In the genomic region with DNA sequence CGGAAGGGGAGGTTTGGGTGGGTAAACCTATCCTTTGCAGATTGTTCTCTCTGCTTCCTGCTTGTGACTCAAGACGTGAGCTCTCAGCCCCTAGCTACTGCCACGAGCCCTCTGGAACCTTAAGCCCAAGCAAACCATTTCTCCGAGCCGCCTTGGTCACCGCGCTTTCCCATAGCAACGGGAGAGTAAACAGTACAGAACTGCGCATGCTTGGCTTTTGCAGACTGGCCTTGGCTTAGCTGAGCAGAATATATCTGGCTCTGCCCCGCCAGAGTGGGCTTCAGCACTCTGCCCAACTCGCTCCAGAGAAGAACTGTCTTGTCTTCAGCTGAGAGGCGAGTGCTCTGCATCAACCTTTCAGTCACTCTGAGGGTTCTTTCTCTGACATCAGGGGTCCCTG, we compare ENCODE assay signal across 14 mouse cellular contexts.
DNase-seq lines count a peak whose midpoint lies in the region; ATAC-seq and TF ChIP-seq lines count a peak whose summit lies in the region.
"Had no signal": no experiment of that assay in that cellular context is flagged by ENCODE, and none has a peak within 500 bp of the region (broad histone marks: within the 10 kb centered on the region; RNA-seq: fewer than 3 reads in every experiment).

No protein-coding gene starts in this region.

- peaks cover 4% of the 10 kb centered on the region; the same call in 1 of the 2 replicates for H3K9me3 ChIP-seq in kidney, embryonic 16.5 days (ENCODE audit: low read length)
- H3K9me3 ChIP-seq in intestine, embryonic 16.5 days (ENCODE audit: control insufficient read depth, low read length) = no peaks in the 10 kb centered on the region
- H3K9me3 ChIP-seq in stomach, postnatal 0 days (ENCODE audit: control insufficient read depth, low read length) = no peaks in the 10 kb centered on the region
- no peaks in the 10 kb centered on the region for H3K9me3 ChIP-seq in limb, embryonic 10.5 days (replicated peaks)

- peaks cover 16% of the 10 kb centered on the region for H3K4me1 ChIP-seq in kidney, embryonic 16.5 days (ENCODE audit: insufficient read depth, low read length)
- peaks cover 7% of the 10 kb centered on the region for H3K4me1 ChIP-seq in testis, adult 2 months (ENCODE audit: control insufficient read depth, insufficient read depth, low read length)
- peaks cover 16% of the 10 kb centered on the region for H3K4me1 ChIP-seq in intestine, embryonic 16.5 days (ENCODE audit: control insufficient read depth, insufficient read depth, low read length)
- H3K4me1 ChIP-seq in stomach, postnatal 0 days (replicated peaks; ENCODE audit: control insufficient read depth, insufficient read depth) = peaks cover 8% of the 10 kb centered on the region
- peaks cover 37% of the 10 kb centered on the region for H3K4me1 ChIP-seq in limb, embryonic 10.5 days

- peak; percentile 34; the same call in 1 of the 2 replicates for TF ChIP-seq POLR2A in testis, adult 2 months (IDR thresholded peaks at IDR 0.05; ENCODE audit: control insufficient read depth, low read depth, low read length)

- no peak overlapping the region for H3K9ac ChIP-seq in kidney, embryonic 16.5 days (replicated peaks; ENCODE audit: low read length)
- H3K9ac ChIP-seq in intestine, embryonic 16.5 days (ENCODE audit: low read depth, low read length) = no peak overlapping the region
- no peak overlapping the region for H3K9ac ChIP-seq in stomach, postnatal 0 days (ENCODE audit: low read length)
- H3K9ac ChIP-seq: liver, postnatal 0 days had no signal

- H3K27ac ChIP-seq in kidney, embryonic 16.5 days (ENCODE audit: low read length) = no peak overlapping the region
- H3K27ac ChIP-seq in testis, adult 2 months (ENCODE audit: control insufficient read depth, insufficient read depth, low read depth, low read length) = no peak overlapping the region
- no peak overlapping the region for H3K27ac ChIP-seq in intestine, embryonic 16.5 days (ENCODE audit: low read length)
- H3K27ac ChIP-seq in stomach, postnatal 0 days (replicated peaks) = no peak overlapping the region
- no peak overlapping the region for H3K27ac ChIP-seq in limb, embryonic 10.5 days
- H3K27ac ChIP-seq: gastrocnemius, adult 2 months had no signal

- H3K27me3 ChIP-seq in kidney, embryonic 16.5 days (ENCODE audit: insufficient read depth, low read length) = peaks cover 7% of the 10 kb centered on the region; the same call in 1 of the 2 replicates
- no peaks in the 10 kb centered on the region for H3K27me3 ChIP-seq in testis, adult 2 months (ENCODE audit: control insufficient read depth, insufficient read depth, low read length)
- 0 out of 2 replicates have a peak, but pooled peaks cover 2% of the 10 kb centered on the region for H3K27me3 ChIP-seq in intestine, embryonic 16.5 days (replicated peaks; ENCODE audit: control insufficient read depth, insufficient read depth, low read length)
- H3K27me3 ChIP-seq in stomach, postnatal 0 days (ENCODE audit: control insufficient read depth, insufficient read depth, low read length) = no peaks in the 10 kb centered on the region
- H3K27me3 ChIP-seq in limb, embryonic 10.5 days (ENCODE audit: low read depth, poor library complexity, severe bottlenecking) = peaks cover 12% of the 10 kb centered on the region; the same call in 1 of the 2 replicates

- WGBS in kidney, embryonic 16.5 days = 52% methylated on average over 12 of the region's 12 CpGs
- 25% methylated on average over 12 of the region's 12 CpGs for WGBS in intestine, embryonic 16.5 days
- 27% methylated on average over 12 of the region's 12 CpGs for WGBS in stomach, postnatal 0 days
- 67% methylated on average over 12 of the region's 12 CpGs for WGBS in limb, embryonic 10.5 days

- DNase-seq in kidney, adult 18-20 months = no peak
- no peak for DNase-seq in testis, postnatal 10 days (ENCODE audit: low spot score)
- DNase-seq in stomach, postnatal 0 days (ENCODE audit: low spot score) = peak; percentile 46
- DNase-seq in limb, embryonic 10.5 days (ENCODE audit: low spot score) = no peak
- DNase-seq in frontal cortex, postnatal 25 days (ENCODE audit: low spot score in 2 of 2) = no peak
- DNase-seq: cerebellum, adult 9-11 months; gastrocnemius, adult 2 months; kidney, postnatal 14 days; liver, postnatal 0 days; thymus, postnatal 36 days had no signal

- TF ChIP-seq EP300 in stomach, postnatal 0 days (optimal IDR thresholded peaks at IDR 0.05) = no peak

- 0 out of 2 replicates have a peak overlapping the region, but pooled peaks have one; percentile 1 for H3K4me2 ChIP-seq in kidney, embryonic 16.5 days (replicated peaks; ENCODE audit: low read depth, low read length)
- 0 out of 2 replicates have a peak overlapping the region, but pooled peaks have one; percentile 16 for H3K4me2 ChIP-seq in intestine, embryonic 16.5 days (ENCODE audit: low read depth, low read length)
- 0 out of 2 replicates have a peak overlapping the region, but pooled peaks have one; percentile 14 for H3K4me2 ChIP-seq in stomach, postnatal 0 days (replicated peaks; ENCODE audit: low read depth)

- ATAC-seq in kidney, embryonic 16.5 days (ENCODE audit: low FRiP score, low TSS enrichment) = peak; percentile 66
- peak; percentile 40; the same call in 1 of the 2 replicates for ATAC-seq in intestine, embryonic 16.5 days
- ATAC-seq in stomach, postnatal 0 days (ENCODE audit: low FRiP score, low TSS enrichment) = peak; percentile 50; the same call in 1 of the 2 replicates
- ATAC-seq: liver, postnatal 0 days had no signal

- H3K36me3 ChIP-seq in kidney, embryonic 16.5 days (ENCODE audit: insufficient read depth, low read length) = no peaks in the 10 kb centered on the region
- H3K36me3 ChIP-seq in testis, adult 2 months (ENCODE audit: control insufficient read depth, insufficient read depth, low read length) = no peaks in the 10 kb centered on the region
- H3K36me3 ChIP-seq in intestine, embryonic 16.5 days (ENCODE audit: control insufficient read depth, insufficient read depth, low read length) = no peaks in the 10 kb centered on the region
- no peaks in the 10 kb centered on the region for H3K36me3 ChIP-seq in stomach, postnatal 0 days (ENCODE audit: control insufficient read depth, insufficient read depth, low read length)
- no peaks in the 10 kb centered on the region for H3K36me3 ChIP-seq in limb, embryonic 10.5 days

- H3K4me3 ChIP-seq in kidney, embryonic 16.5 days (ENCODE audit: low read length) = no peak overlapping the region
- peak overlapping the region; percentile 54 for H3K4me3 ChIP-seq in testis, adult 2 months (ENCODE audit: control insufficient read depth, low read depth, low read length)
- no peak overlapping the region for H3K4me3 ChIP-seq in intestine, embryonic 16.5 days (ENCODE audit: low read length)
- H3K4me3 ChIP-seq in stomach, postnatal 0 days (ENCODE audit: low read depth, low read length) = no peak overlapping the region
- no peak overlapping the region for H3K4me3 ChIP-seq in limb, embryonic 10.5 days
- H3K4me3 ChIP-seq: erythroblast, embryonic 14.5 days; gastrocnemius, adult 2 months had no signal

- TF ChIP-seq CTCF in testis, adult 2 months (IDR thresholded peaks at IDR 0.05; ENCODE audit: control insufficient read depth, insufficient read depth, insufficient replicate concordance, low read depth, low read length) = no peak
- no peak for TF ChIP-seq CTCF in stomach, postnatal 0 days (IDR thresholded peaks at IDR 0.05; ENCODE audit: low read depth)
